Mouse (Mus musculus) liver (tissue): ENCODE measurements around the gene Rab38.
A peak's percentile ranks its signal among the peaks of the same experiment; 100 is the strongest.

ENCODE experiments used
- DNase-seq: peaks from one replicate; pipeline ENCODE4 v3.0.0-alpha.2; 2020; ENCODE audit warnings: mixed read lengths

Gene Rab38

GRCm38 (mm10) chr7:88429786-88430691, at the start of gene Rab38:
TSS of gene Rab38 (plus strand) at chr7:88430273.
- DNase-seq: peak; percentile 61

GRCm38 (mm10) chr7:88394568-88394967, 35.5 kb upstream of the Rab38 start:
- no peak for DNase-seq

GRCm38 (mm10) chr7:88395745-88396144, 34.3 kb upstream of the Rab38 start:
- DNase-seq: no peak

DNA sequence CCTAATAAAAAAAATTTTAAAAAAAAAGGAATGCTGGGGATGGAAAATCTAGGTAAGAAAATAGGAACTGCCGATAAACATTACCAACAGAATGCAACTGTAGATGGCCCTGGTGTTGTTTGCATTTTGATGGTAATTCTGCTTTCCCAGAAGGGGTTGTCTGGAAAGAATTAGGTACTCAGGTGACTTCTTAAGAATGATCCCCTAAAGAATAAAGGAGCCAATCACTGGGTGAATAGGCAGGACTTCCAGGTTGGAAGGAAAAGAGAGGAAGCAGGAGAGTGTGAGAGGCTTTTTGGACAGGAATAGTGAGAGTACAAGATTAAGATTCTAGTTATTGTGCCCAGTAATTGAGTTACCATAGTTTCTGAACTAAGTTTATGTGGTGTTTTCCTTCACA, 24.8 kb upstream of the Rab38 start:
- no peak for DNase-seq

DNA sequence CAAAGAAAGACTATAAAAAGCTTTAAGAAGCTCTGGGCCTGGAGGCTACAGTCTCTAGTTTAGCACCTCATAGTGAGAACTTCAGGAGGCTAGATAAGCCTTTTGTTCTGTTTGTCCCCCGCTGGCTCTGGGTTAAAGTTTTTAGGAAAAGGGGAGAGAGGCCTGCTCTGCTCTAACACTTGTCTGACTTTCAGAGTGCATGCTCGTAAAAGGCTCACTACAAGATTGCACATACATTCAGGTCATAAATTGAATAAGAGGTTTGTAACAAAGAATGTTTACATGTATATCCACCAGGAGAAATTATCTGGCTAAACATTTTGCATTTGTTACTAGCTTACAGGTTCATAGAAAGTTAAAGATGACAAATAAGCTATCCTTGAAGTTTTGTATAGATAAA, 23.6 kb upstream of the Rab38 start:
- DNase-seq: no peak

DNA sequence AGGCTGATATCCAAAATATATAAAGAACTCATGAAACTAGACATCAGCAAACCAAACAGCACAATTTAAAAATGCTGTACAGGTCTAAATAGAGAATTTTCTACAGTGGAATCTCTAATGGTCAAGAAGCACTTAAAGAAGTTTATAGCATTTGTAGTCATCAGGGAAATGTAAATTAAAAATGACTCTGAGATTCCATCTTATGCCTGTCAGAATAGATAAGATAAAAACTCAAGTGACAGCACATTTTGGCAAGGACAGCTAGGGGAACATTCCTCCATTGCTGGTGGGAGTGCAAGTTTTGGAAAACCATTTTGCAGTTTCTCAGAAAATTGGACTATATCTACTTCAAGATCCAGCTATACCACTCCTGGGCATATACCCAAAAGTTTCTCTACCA, 8.3 kb upstream of the Rab38 start:
- DNase-seq: no peak

GRCm38 (mm10) chr7:88423889-88424288, 6.2 kb upstream of the Rab38 start:
- DNase-seq: no peak

- no peak for DNase-seq
Observed at GRCm38 (mm10) chr7:88425744-88426143, 4.3 kb upstream of the Rab38 start.

- no peak for DNase-seq
Observed at GRCm38 (mm10) chr7:88427484-88427883, 2.6 kb upstream of the Rab38 start.

- no peak for DNase-seq
Observed at GRCm38 (mm10) chr7:88430692-88431084, 615 bp downstream of the Rab38 start.

- DNase-seq: no peak
Observed at GRCm38 (mm10) chr7:88440301-88440700, 10.2 kb downstream of the Rab38 start.

GRCm38 (mm10) chr7:88442649-88443048, 12.6 kb downstream of the Rab38 start:
- DNase-seq: no peak

DNA sequence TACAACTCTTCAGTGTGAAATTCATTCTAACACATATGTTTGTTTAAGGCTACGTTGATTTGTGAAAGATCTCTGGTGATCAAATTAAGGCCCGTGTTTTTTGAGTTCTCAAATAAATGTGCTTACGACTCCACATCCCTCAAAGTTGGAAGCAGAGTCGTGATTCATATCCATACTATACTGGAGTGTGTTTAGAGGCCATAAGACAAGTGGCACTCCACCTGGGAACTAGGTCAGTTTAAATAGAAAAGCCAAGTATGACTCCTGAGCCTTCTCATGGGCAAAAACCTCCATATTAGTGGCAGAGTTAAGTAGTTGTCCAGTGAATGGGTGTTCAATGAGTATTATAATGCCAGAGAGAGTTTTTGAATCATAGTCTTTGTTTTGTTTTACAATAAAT, 13.4 kb downstream of the Rab38 start:
- no peak for DNase-seq

- no peak for DNase-seq
Observed at GRCm38 (mm10) chr7:88445320-88445903, 15.3 kb downstream of the Rab38 start.

DNA sequence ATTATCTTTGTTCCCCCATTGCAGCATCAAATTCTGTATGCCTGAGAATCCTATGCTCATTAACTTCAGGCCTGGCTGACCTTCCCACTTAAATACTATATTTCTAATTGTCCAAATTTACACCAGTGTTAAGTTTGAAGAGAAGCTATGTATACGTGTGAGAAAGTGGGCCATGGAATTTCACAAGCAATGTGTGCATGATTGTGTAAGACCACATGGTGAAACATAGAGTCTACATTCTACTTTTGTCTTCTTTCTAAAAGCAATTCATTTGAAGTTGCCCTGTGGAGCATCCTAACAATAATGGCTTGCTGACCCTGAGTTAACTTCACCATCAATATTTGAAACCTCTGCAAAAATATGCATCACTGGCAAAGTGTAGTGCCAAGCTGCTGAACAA, 23.2 kb downstream of the Rab38 start:
- DNase-seq: no peak

GRCm38 (mm10) chr7:88457827-88458226, 27.8 kb downstream of the Rab38 start:
- DNase-seq: no peak

- DNase-seq: no peak
Observed at GRCm38 (mm10) chr7:88467754-88468153, 37.7 kb downstream of the Rab38 start.

GRCm38 (mm10) chr7:88482110-88482619, 52.1 kb downstream of the Rab38 start:
- DNase-seq: no peak

DNA sequence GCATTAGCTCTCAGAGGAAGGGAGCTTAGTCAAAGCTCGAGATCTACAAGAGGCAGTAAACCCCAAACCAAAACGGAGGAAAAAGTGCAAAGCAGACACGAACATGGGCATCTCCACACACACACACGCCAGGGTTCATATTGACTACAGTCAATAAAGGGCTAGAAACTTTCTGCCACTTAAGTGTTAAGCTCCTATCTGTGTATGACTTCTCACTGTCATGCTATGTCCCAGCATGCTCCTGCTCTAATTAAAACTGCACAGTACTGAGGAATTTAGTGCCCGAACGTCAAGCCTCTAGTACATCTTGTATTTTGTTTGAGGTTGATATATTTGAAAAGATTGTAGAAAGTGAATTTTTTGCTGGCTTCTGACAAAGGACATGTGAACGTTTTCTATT, 52.6 kb downstream of the Rab38 start:
- no peak for DNase-seq

DNA sequence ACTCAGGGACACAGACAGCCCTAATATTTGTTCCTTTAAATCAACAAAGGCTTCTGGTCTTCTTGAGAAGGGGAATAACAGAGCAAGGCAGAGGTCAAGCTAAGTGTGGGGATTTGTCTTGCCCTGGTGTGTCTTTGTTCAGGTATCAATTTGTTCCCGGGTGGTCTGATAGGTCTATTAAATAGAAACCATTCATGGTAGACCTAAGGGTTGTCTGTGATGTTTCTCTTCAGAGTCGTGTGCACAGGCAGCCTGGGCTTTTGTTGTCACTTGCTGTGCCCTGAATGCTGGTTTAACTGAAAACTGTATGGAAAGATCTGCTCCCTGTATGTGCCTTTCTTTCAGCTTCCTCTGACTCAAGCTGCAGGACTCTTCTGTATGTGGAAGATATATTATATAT, 60.9 kb downstream of the Rab38 start:
- no peak for DNase-seq

GRCm38 (mm10) chr7:88502217-88502817, 72.2 kb downstream of the Rab38 start:
- no peak for DNase-seq

GRCm38 (mm10) chr7:88509748-88510147, 79.7 kb downstream of the Rab38 start:
- no peak for DNase-seq

GRCm38 (mm10) chr7:88522481-88522880, 92.4 kb downstream of the Rab38 start:
- DNase-seq: no peak
